Mouse (Mus musculus): ENCODE data around the gene Tmod1.
A peak's percentile ranks its signal among the peaks of the same experiment; 100 is the strongest.

Gene Tmod1

GRCm38 (mm10) chr4:46131791-46132190 lies 93.1 kb downstream of the Tmod1 start:
- DNase-seq (ENCODE audit: low spot score): no peak

- DNase-seq (ENCODE audit: low spot score): no peak
These were observed 99.0 kb downstream of the Tmod1 start for GRCm38 (mm10) chr4:46137629-46138286.

- peak; percentile 92 for DNase-seq (ENCODE audit: low spot score)
These were observed 99.8 kb downstream of the Tmod1 start, which contains the start of the genes Ncbp1 and Tstd2 for GRCm38 (mm10) chr4:46138287-46139222. Ncbp1 (plus strand) TSS chr4:46138613. Tstd2 (minus strand) TSS chr4:46138694.

- DNase-seq (ENCODE audit: low spot score): no peak
These were observed 105.6 kb downstream of the Tmod1 start for GRCm38 (mm10) chr4:46144323-46144722.

- DNase-seq (ENCODE audit: low spot score): no peak
These were observed 108.1 kb downstream of the Tmod1 start for GRCm38 (mm10) chr4:46146881-46147280.

GRCm38 (mm10) chr4:46151903-46152544 lies 113.3 kb downstream of the Tmod1 start:
- no peak for DNase-seq (ENCODE audit: low spot score)

- DNase-seq (ENCODE audit: low spot score): no peak
These were observed 125.3 kb downstream of the Tmod1 start for GRCm38 (mm10) chr4:46164027-46164426.
